ENCODE assay signal across 7 mouse cellular contexts in genomic region chr17:10394855-10395254, GRCm38 (mm10).
DNase-seq lines count a peak whose midpoint lies in the region; ATAC-seq and TF ChIP-seq lines count a peak whose summit lies in the region.

No protein-coding gene starts in this region.

- H3K27ac ChIP-seq in midbrain, embryonic 10.5 days (replicated peaks): peak overlapping the region; percentile 77

- H3K36me3 ChIP-seq in midbrain, embryonic 10.5 days: no peaks in the 10 kb centered on the region

- DNase-seq in brain, embryonic 14.5 days (ENCODE audit: low read depth): peak; percentile 80
- peak; percentile 69 to 79 for DNase-seq in frontal cortex, postnatal 10 days (ENCODE audit: low spot score in 2 of 2)
- DNase-seq in midbrain, embryonic 10.5 days (ENCODE audit: low spot score): no peak
- no peak for DNase-seq in B cell, adult 2 months
- DNase-seq in kidney, adult 11 months: no peak

- ATAC-seq in cerebellum, adult (ENCODE audit: insufficient number of reproducible peaks, low FRiP score, low TSS enrichment): peak; percentile 41; the same call in 1 of the 2 replicates
- ATAC-seq in monocyte, adult 5-6 weeks (replicated peaks; ENCODE audit: insufficient number of reproducible peaks, low FRiP score, low TSS enrichment, poor library complexity, severe bottlenecking): no peak

- peaks cover 63% of the 10 kb centered on the region for H3K4me1 ChIP-seq in midbrain, embryonic 10.5 days

- no peak for TF ChIP-seq CTCF in brain, embryonic 14.5 days (IDR thresholded peaks at IDR 0.05; ENCODE audit: borderline replicate concordance, extremely low read depth, insufficient read depth, insufficient read length)

- TF ChIP-seq POLR2A in brain, embryonic 14.5 days (IDR thresholded peaks at IDR 0.05; ENCODE audit: borderline replicate concordance, extremely low read depth, insufficient read depth, insufficient read length, poor library complexity, severe bottlenecking): no peak

- no peaks in the 10 kb centered on the region for H3K27me3 ChIP-seq in midbrain, embryonic 10.5 days (ENCODE audit: low read depth, poor library complexity, severe bottlenecking)

- no peak overlapping the region for H3K4me3 ChIP-seq in midbrain, embryonic 10.5 days

- WGBS in midbrain, embryonic 10.5 days: 37% methylated on average over 8 of the region's 8 CpGs

- no peaks in the 10 kb centered on the region for H3K9me3 ChIP-seq in midbrain, embryonic 10.5 days (replicated peaks)

Comparison
In these comparisons a context has a peak if more than half of its experiments do, and no peak if none do; other contexts are left out.
1. DNase-seq: peak in brain, embryonic 14.5 days (single experiment) and frontal cortex, postnatal 10 days (2 of 2); none in midbrain, embryonic 10.5 days (single experiment), B cell, adult 2 months (0 of 2) and kidney, adult 11 months (single experiment).